Mouse (Mus musculus) heart, adult 2 months (tissue): ENCODE data around the gene Olfr1145.

ENCODE experiments used
- CTCF ChIP-seq: fragments of 200-600 bp; IDR thresholded peaks from 2 replicates; pipeline ENCODE4 v1.8.1; 2022; ENCODE audit warnings: antibody characterized with exemption, mild to moderate bottlenecking, moderate library complexity
- POLR2A ChIP-seq: fragments of 200-500 bp; IDR thresholded peaks from 2 replicates; pipeline ENCODE4 v1.6.1; 2011; ENCODE audit warnings: mild to moderate bottlenecking, low read depth, low read length, control low read depth; ENCODE audit not compliant: insufficient read depth

- TF ChIP-seq CTCF, result no peak
- TF ChIP-seq POLR2A, result no peak
Measured at GRCm38 (mm10) chr2:87855562-87855961, 45.9 kb downstream of the Olfr1145 start, which contains the start of gene Olfr1151.
